Mouse (Mus musculus) left cerebral cortex, adult 9 months (tissue): ENCODE measurements at regions not wholly inside any gene's neighbourhood (a gene's known extent, or its start where the extent isn't known, plus 50 kb on each side); places are given as distances from the start of the nearest gene placed in this dataset.

Source experiments
- DNase-seq, 2 experiments: peaks; one replicate each; pipeline ENCODE4 v3.0.0; 2022; ENCODE audit warnings: low spot score in 2 of 2

GRCm38 (mm10) chr8:29460119-29460518, 2012.6 kb downstream of the Poteg start:
- no peak for DNase-seq

- DNase-seq: no peak
Measured at GRCm38 (mm10) chr8:29492931-29493330, 2045.5 kb downstream of the Poteg start.

- DNase-seq: no peak
Measured at GRCm38 (mm10) chr8:29527327-29527726, 2079.9 kb downstream of the Poteg start.

- no peak for DNase-seq
Measured at GRCm38 (mm10) chr8:29531565-29531964, 2084.1 kb downstream of the Poteg start.

- no peak for DNase-seq
Measured at GRCm38 (mm10) chr8:29538016-29538415, 2090.5 kb downstream of the Poteg start.

GRCm38 (mm10) chr8:29539856-29540255, 2092.4 kb downstream of the Poteg start:
- no peak for DNase-seq

GRCm38 (mm10) chr8:29544142-29544541, 2096.7 kb downstream of the Poteg start:
- no peak for DNase-seq

- DNase-seq: no peak
Measured at GRCm38 (mm10) chr8:29585671-29586070, 2138.2 kb downstream of the Poteg start.

GRCm38 (mm10) chr8:29594129-29594528, 2146.7 kb downstream of the Poteg start:
- DNase-seq: peak in 1 of 2 experiments; percentile 14

- no peak for DNase-seq
Measured at GRCm38 (mm10) chr8:29614098-29614497, 2166.6 kb downstream of the Poteg start.

- DNase-seq: no peak
Measured at GRCm38 (mm10) chr8:29661616-29662015, 2214.1 kb downstream of the Poteg start.

- DNase-seq: no peak
Measured at GRCm38 (mm10) chr8:29675870-29676269, 2228.4 kb downstream of the Poteg start.

GRCm38 (mm10) chr8:29683340-29683739, 2235.9 kb downstream of the Poteg start:
- DNase-seq: no peak

GRCm38 (mm10) chr8:29686594-29686993, 2239.1 kb downstream of the Poteg start:
- no peak for DNase-seq

- no peak for DNase-seq
Measured at GRCm38 (mm10) chr8:29695698-29696097, 2248.2 kb downstream of the Poteg start.
